Comparison of ENCODE assay signal across 21 mouse cellular contexts in genomic region chr16:94168655-94169545, GRCm38 (mm10).
"Had no signal": no experiment of that assay in that cellular context is flagged by ENCODE, and none has a peak within 500 bp of the region (broad histone marks: within the 10 kb centered on the region; RNA-seq: fewer than 3 reads in every experiment).

No protein-coding gene starts in this region.

- H3K4me3 ChIP-seq: layer of hippocampus, adult 2 months; limb, embryonic 10.5 days; limb, embryonic 13.5 days; liver, embryonic 13.5 days; midbrain, embryonic 12.5 days; midbrain, embryonic 15.5 days; neural tube, embryonic 12.5 days; neural tube, embryonic 15.5 days had no signal

- DNase-seq: kidney, adult 9 months; kidney, postnatal 25 days; layer of hippocampus, adult 9-11 months; liver; liver, embryonic 13.5 days; liver, postnatal 0 days; lung, embryonic 14.5 days; right cerebral cortex, adult 18-20 months; right cerebral cortex, postnatal 14 days; right cerebral cortex, postnatal 4 days; thymus, adult 2 months; thymus, postnatal 14 days; thymus, postnatal 4 days had no signal

- H3K9me3 ChIP-seq: limb, embryonic 10.5 days; limb, embryonic 13.5 days; liver, embryonic 13.5 days; midbrain, embryonic 12.5 days; midbrain, embryonic 15.5 days; neural tube, embryonic 12.5 days; neural tube, embryonic 15.5 days had no signal

- H3K9ac ChIP-seq: limb, embryonic 13.5 days; liver, embryonic 13.5 days; liver, postnatal 0 days; lung, embryonic 14.5 days; midbrain, embryonic 12.5 days; midbrain, embryonic 15.5 days; neural tube, embryonic 12.5 days; neural tube, embryonic 15.5 days had no signal

- H3K4me1 ChIP-seq: liver, embryonic 13.5 days had no signal

- H3K27me3 ChIP-seq: liver, embryonic 13.5 days; neural tube, embryonic 12.5 days; neural tube, embryonic 15.5 days had no signal

- H3K36me3 ChIP-seq: limb, embryonic 10.5 days; limb, embryonic 13.5 days; liver, embryonic 13.5 days; midbrain, embryonic 12.5 days; midbrain, embryonic 15.5 days; neural tube, embryonic 12.5 days; neural tube, embryonic 15.5 days had no signal

- H3K27ac ChIP-seq: layer of hippocampus, adult 2 months; limb, embryonic 10.5 days; limb, embryonic 13.5 days; liver, embryonic 13.5 days; macrophage; midbrain, embryonic 12.5 days; midbrain, embryonic 15.5 days; neural tube, embryonic 12.5 days; neural tube, embryonic 15.5 days had no signal
